10 mouse cellular contexts compared by ENCODE assay signal in the genomic region with DNA sequence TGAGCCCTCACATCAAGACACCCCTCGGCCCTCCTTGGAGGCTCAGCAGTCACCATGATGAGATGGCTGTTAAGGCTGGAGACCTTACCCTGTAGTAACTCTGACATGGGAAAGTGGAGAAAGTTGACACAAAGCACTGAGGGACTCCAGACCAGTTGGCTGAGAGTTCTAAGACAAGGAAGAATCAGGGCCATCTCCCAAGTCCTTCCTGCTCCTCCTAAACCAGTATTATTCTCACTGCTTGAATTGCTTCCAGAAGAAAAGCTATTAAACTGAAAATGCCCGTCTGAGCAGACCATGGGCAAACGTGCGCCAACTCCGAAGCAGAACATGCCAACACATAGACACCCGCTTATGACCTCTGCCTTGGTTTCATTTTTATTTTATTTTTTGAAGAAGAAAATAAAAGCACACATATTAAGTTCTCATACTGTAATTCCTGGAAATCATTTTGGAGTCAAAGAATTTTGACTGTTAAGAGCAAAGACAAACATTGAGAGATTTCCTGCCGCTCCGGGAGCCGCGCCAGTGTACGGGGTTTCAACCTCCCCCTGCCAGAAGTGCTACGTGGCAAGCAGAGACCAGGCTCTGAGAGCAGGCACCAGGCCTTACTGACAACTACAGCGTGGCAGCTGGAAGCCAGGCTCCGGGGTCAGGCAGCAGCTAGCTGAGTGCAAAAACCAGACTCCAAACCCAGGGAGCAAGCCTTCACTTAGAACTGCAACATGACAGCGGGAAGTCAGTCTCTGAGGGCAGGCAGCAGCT. TPM values are rescaled to one million over a fixed set of nuclear protein-coding genes. Genes with fewer than 3 reads are reported as not detected.
DNase-seq lines count a peak whose midpoint lies in the region; ATAC-seq lines count a peak whose summit lies in the region.
"Had no signal": no experiment of that assay in that cellular context is flagged by ENCODE, and none has a peak within 500 bp of the region (broad histone marks: within the 10 kb centered on the region; RNA-seq: fewer than 3 reads in every experiment).

No protein-coding gene starts in this region.

- no peaks in the 10 kb centered on the region for H3K27me3 ChIP-seq in kidney, embryonic 14.5 days (ENCODE audit: control insufficient read depth, insufficient read depth, low read length)
- H3K27me3 ChIP-seq in midbrain, embryonic 13.5 days = no peaks in the 10 kb centered on the region
- H3K27me3 ChIP-seq: CH12.LX; neural tube, embryonic 13.5 days had no signal

- no peak overlapping the region for H3K9ac ChIP-seq in kidney, embryonic 14.5 days (ENCODE audit: low read depth, low read length)
- H3K9ac ChIP-seq in midbrain, embryonic 13.5 days (replicated peaks) = no peak overlapping the region
- H3K9ac ChIP-seq: neural tube, embryonic 13.5 days had no signal

- no peaks in the 10 kb centered on the region for H3K36me3 ChIP-seq in kidney, embryonic 14.5 days (ENCODE audit: control insufficient read depth, insufficient read depth, low read length)
- H3K36me3 ChIP-seq in midbrain, embryonic 13.5 days = no peaks in the 10 kb centered on the region
- H3K36me3 ChIP-seq: neural tube, embryonic 13.5 days had no signal

- no peak overlapping the region for H3K4me3 ChIP-seq in kidney, embryonic 14.5 days (ENCODE audit: low read length)
- H3K4me3 ChIP-seq in midbrain, embryonic 13.5 days (replicated peaks) = no peak overlapping the region
- H3K4me3 ChIP-seq: neural tube, embryonic 13.5 days had no signal

- 85% methylated on average over 15 of the region's 15 CpGs for WGBS in kidney, embryonic 14.5 days
- 89% methylated on average over 15 of the region's 15 CpGs for WGBS in midbrain, embryonic 13.5 days

- H3K4me2 ChIP-seq in kidney, embryonic 14.5 days (replicated peaks; ENCODE audit: low read depth, low read length) = no peak overlapping the region
- H3K4me2 ChIP-seq in midbrain, embryonic 13.5 days (replicated peaks) = no peak overlapping the region
- H3K4me2 ChIP-seq: neural tube, embryonic 13.5 days had no signal

- H3K4me1 ChIP-seq in kidney, embryonic 14.5 days (ENCODE audit: control insufficient read depth, insufficient read depth, low read length) = no peaks in the 10 kb centered on the region
- no peaks in the 10 kb centered on the region for H3K4me1 ChIP-seq in midbrain, embryonic 13.5 days (replicated peaks)
- H3K4me1 ChIP-seq: neural tube, embryonic 13.5 days had no signal

- no peaks in the 10 kb centered on the region for H3K9me3 ChIP-seq in kidney, embryonic 14.5 days (ENCODE audit: control insufficient read depth, low read length)
- H3K9me3 ChIP-seq in midbrain, embryonic 13.5 days = no peaks in the 10 kb centered on the region
- H3K9me3 ChIP-seq: neural tube, embryonic 13.5 days had no signal

- DNase-seq in kidney, adult 11 months = peak; percentile 21
- DNase-seq in heart, adult 9 months (ENCODE audit: low spot score in 2 of 2) = peak; percentile 52 to 65
- DNase-seq in kidney, postnatal 14 days = peak; percentile 82
- peak; percentile 48 for DNase-seq in skeletal muscle tissue, adult 2 months (ENCODE audit: low read depth, low spot score)
- no peak for DNase-seq in embryo, embryonic 9.5 days (ENCODE audit: extremely low spot score)
- no peak for DNase-seq in thymus, postnatal 14 days

- ATAC-seq in kidney, embryonic 14.5 days (ENCODE audit: low FRiP score, low TSS enrichment) = no peak
- no peak for ATAC-seq in midbrain, embryonic 13.5 days

- H3K27ac ChIP-seq in kidney, embryonic 14.5 days (ENCODE audit: low read depth, low read length) = no peak overlapping the region; the same call in 1 of the 2 replicates
- no peak overlapping the region for H3K27ac ChIP-seq in midbrain, embryonic 13.5 days
- H3K27ac ChIP-seq: neural tube, embryonic 13.5 days had no signal

RNA-seq across cellular contexts. Expression of a gene that starts 53.5 kb away (rescaled TPM):
- 3.9 and 6.9 TPM in 2 replicates for polyA plus RNA-seq in kidney, embryonic 14.5 days (2014; fragmentation: Nextera tagmentation; extraction: Ambion mirVana)
- 1.1 and 1.2 TPM in 2 replicates for polyA plus RNA-seq in midbrain, embryonic 13.5 days (2015; fragmentation: Nextera tagmentation; extraction: Ambion mirVana)

Comparison
In these comparisons a context has a peak if more than half of its experiments do, and no peak if none do; other contexts are left out.
1. DNase-seq: peak in kidney, adult 11 months (single experiment), heart, adult 9 months (2 of 2), kidney, postnatal 14 days (single experiment) and skeletal muscle tissue, adult 2 months (single experiment); none in embryo, embryonic 9.5 days (single experiment) and thymus, postnatal 14 days (single experiment).